Mouse (Mus musculus) embryonic fibroblast, embryonic 13.5 days (primary cell): ENCODE results near the gene Fam169a.
A peak's percentile ranks its signal among the peaks of the same experiment; 100 is the strongest.

ENCODE experiments used
- CTCF ChIP-seq: IDR thresholded peaks from 2 replicates; pipeline ENCODE4 v1.5.1; 2011; ENCODE audit warnings: mild to moderate bottlenecking, control low read depth, low read length, moderate library complexity, borderline replicate concordance; ENCODE audit not compliant: insufficient read depth
- POLR2A ChIP-seq: IDR thresholded peaks from 2 replicates; pipeline ENCODE4 v1.6.1; 2011; ENCODE audit warnings: low read depth, mild to moderate bottlenecking, control low read depth, low read length, moderate library complexity

DNA sequence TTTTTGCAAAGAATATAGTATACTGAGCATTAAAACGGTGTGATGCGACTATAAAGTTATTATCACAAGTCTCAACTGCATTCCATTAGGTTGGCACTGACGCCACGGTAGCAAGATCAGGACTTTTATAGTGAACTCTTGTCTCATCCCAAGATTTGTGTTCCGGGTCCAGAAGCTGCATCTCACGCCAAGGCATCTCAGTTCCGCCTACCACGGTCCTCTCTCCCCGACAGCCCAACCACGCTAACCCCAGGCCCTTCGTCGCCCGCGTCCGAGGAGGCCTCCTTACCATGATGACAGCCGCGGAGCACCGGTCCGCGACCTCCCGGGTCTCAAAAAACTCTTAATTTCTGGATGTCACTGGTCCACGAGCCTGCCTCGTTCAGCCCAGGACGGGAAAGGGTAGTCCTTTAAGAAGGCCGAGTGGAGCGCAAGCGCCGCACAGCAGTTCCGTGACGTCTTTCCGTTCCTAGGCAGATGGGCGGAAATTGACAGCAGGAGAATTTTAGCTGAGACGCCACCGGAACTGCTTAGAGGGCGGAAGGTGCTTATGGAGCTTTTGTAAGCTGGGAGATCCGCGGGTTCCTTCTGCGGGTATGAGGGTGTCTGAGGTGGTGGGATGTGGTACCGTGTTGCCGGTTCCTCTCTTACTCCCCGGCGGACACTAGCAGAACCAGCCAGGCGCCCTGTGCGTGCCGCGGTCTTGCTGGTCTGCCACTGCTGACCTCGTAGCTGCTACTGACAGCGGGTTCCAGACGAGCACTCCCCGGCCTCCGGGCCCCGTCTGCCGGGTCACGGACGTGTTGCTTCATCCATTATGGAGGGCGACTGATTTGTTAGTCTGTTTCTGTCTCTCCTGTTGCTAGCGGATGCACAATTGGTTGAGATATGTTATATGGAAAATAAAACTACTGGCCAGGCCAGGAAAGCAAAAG, 70.6 kb downstream of the Fam169a start, which contains the start of the genes Gfm2 and Nsa2:
- TF ChIP-seq CTCF (no peak), POLR2A (peak; percentile 76)
